Mouse (Mus musculus) myocyte (in vitro differentiated cells): ENCODE measurements at regions not wholly inside any gene's neighbourhood (a gene's known extent, or its start where the extent isn't known, plus 50 kb on each side); places are given as distances from the start of the nearest gene placed in this dataset.

Experiments used
- H3K27me3 ChIP-seq: one replicate; pipeline ENCODE4 v1.6.1; 2011; ENCODE audit not compliant: control insufficient read depth, insufficient read depth, insufficient read length
- H3K36me3 ChIP-seq: one replicate; pipeline ENCODE4 v1.6.1; 2011; ENCODE audit not compliant: control insufficient read depth, insufficient read depth
- H3K4me2 ChIP-seq: one replicate; pipeline ENCODE4 v1.6.1; 2011; ENCODE audit warnings: low read depth, control low read depth
- H3K4me3 ChIP-seq: one replicate; pipeline ENCODE4 v1.5.1; 2011; ENCODE audit warnings: mild to moderate bottlenecking, control low read depth, moderate library complexity
- H3K79me2 ChIP-seq: one replicate; pipeline ENCODE4 v1.6.1; 2011; ENCODE audit not compliant: control insufficient read depth, insufficient read depth
- H3ac ChIP-seq: one replicate; pipeline ENCODE4 v1.6.1; 2011; ENCODE audit not compliant: control insufficient read depth, insufficient read length
- CEBPB ChIP-seq: IDR thresholded peaks from 2 replicates; pipeline ENCODE4 v1.6.1; 2011; ENCODE audit warnings: mild to moderate bottlenecking, moderate library complexity; ENCODE audit not compliant: poor library complexity, insufficient read depth, severe bottlenecking
- E2F4 ChIP-seq: IDR thresholded peaks from one replicate; pipeline ENCODE4 v1.6.1; 2011; ENCODE audit warnings: mild to moderate bottlenecking, control low read depth, moderate library complexity; ENCODE audit not compliant: insufficient read depth
- MAX ChIP-seq: IDR thresholded peaks from one replicate; pipeline ENCODE4 v1.6.1; 2011; ENCODE audit warnings: low read depth, mild to moderate bottlenecking, control low read depth
- MYOD1 ChIP-seq, 3 experiments: IDR thresholded peaks; one replicate each; pipeline ENCODE4 v1.6.1; 2011; ENCODE audit warnings: control low read depth in 2 of 3, low read depth in 2 of 3, mild to moderate bottlenecking in 2 of 3, moderate library complexity in 1 of 3; ENCODE audit not compliant: insufficient read length in 2 of 3, control insufficient read depth in 1 of 3
- MYOG ChIP-seq, 3 experiments: IDR thresholded peaks; one replicate each; pipeline ENCODE4 v1.6.1; 2011; ENCODE audit warnings: control low read depth in 2 of 3, low read depth in 2 of 3, mild to moderate bottlenecking in 2 of 3; ENCODE audit not compliant: insufficient read length in 2 of 3, control insufficient read depth in 1 of 3, insufficient read depth in 1 of 3
- POLR2A ChIP-seq: IDR thresholded peaks from one replicate; pipeline ENCODE4 v1.6.1; 2011; ENCODE audit warnings: low read depth, mild to moderate bottlenecking, control low read depth, moderate library complexity; ENCODE audit not compliant: insufficient read length
- POLR2AphosphoS2 ChIP-seq: IDR thresholded peaks from one replicate; pipeline ENCODE4 v1.6.1; 2011; ENCODE audit warnings: low read depth, control low read depth; ENCODE audit not compliant: insufficient read length
- REST ChIP-seq: IDR thresholded peaks from one replicate; pipeline ENCODE4 v1.6.1; 2011; ENCODE audit warnings: mild to moderate bottlenecking, control low read depth, moderate library complexity; ENCODE audit not compliant: insufficient read depth, insufficient read length
- SRF ChIP-seq: IDR thresholded peaks from one replicate; pipeline ENCODE4 v1.6.1; 2011; ENCODE audit warnings: low read depth; ENCODE audit not compliant: control insufficient read depth, insufficient read length
- TCF12 ChIP-seq: IDR thresholded peaks from one replicate; pipeline ENCODE4 v1.6.1; 2011; ENCODE audit warnings: mild to moderate bottlenecking, control low read depth; ENCODE audit not compliant: poor library complexity, insufficient read depth, severe bottlenecking
- TCF3 ChIP-seq: IDR thresholded peaks from one replicate; pipeline ENCODE4 v1.6.1; 2011; ENCODE audit warnings: low read depth, control low read depth; ENCODE audit not compliant: insufficient read length
- USF1 ChIP-seq: IDR thresholded peaks from one replicate; pipeline ENCODE4 v1.6.1; 2011; ENCODE audit warnings: low read depth, mild to moderate bottlenecking, control low read depth, moderate library complexity

- no peak overlapping the region for H3K4me3 ChIP-seq
- TF ChIP-seq MAX: no peak
- no peak for TF ChIP-seq CEBPB
- TF ChIP-seq MYOG (IDR thresholded peaks at IDR 0.05; ENCODE audit: control insufficient read depth in 1 of 3, insufficient read depth in 1 of 3, insufficient read length in 2 of 3, low read depth in 2 of 3): no peak
- TF ChIP-seq MYOD1 (IDR thresholded peaks at IDR 0.05; ENCODE audit: control insufficient read depth in 1 of 3, insufficient read length in 2 of 3, low read depth in 2 of 3): no peak
- no peak for TF ChIP-seq REST
- no peak for TF ChIP-seq POLR2A
- no peak for TF ChIP-seq TCF12
- TF ChIP-seq SRF: no peak
- TF ChIP-seq USF1: no peak
- TF ChIP-seq E2F4: no peak
- no peak for TF ChIP-seq TCF3
- TF ChIP-seq POLR2AphosphoS2: no peak
- H3K36me3 ChIP-seq: no peaks in the 10 kb centered on the region
These were observed 60.3 kb downstream of the Fzd1 start for GRCm38 (mm10) chr5:4697346-4698095.

GRCm38 (mm10) chr5:4696701-4697100 is 61.1 kb downstream of the Fzd1 start:
- H3K27me3 ChIP-seq: no peaks in the 10 kb centered on the region
- no peak for TF ChIP-seq E2F4
- TF ChIP-seq CEBPB: no peak
- no peak for TF ChIP-seq TCF12

More at GRCm38 (mm10) chr5:4697346-4698095, 60.3 kb downstream of the Fzd1 start:
- Histone ChIP-seq H3K4me2 (no peak overlapping the region), H3ac (no peak overlapping the region), H3K79me2 (no peaks in the 10 kb centered on the region), H3K27me3 (no peaks in the 10 kb centered on the region)

GRCm38 (mm10) chr5:4689130-4689529 is 68.7 kb downstream of the Fzd1 start:
- H3K36me3 ChIP-seq: no peaks in the 10 kb centered on the region
- no peak overlapping the region for H3K4me2 ChIP-seq
- H3K4me3 ChIP-seq: no peak overlapping the region
- H3ac ChIP-seq: no peak overlapping the region
- H3K27me3 ChIP-seq: no peaks in the 10 kb centered on the region
- TF ChIP-seq POLR2A (no peak), E2F4 (no peak), POLR2AphosphoS2 (no peak), TCF12 (no peak), CEBPB (no peak), MYOG (IDR thresholded peaks at IDR 0.05; ENCODE audit: control insufficient read depth in 1 of 3, insufficient read depth in 1 of 3, insufficient read length in 2 of 3, low read depth in 2 of 3) (no peak), MYOD1 (IDR thresholded peaks at IDR 0.05; ENCODE audit: control insufficient read depth in 1 of 3, insufficient read length in 2 of 3, low read depth in 2 of 3) (no peak), REST (no peak), SRF (no peak), TCF3 (no peak), USF1 (no peak), MAX (no peak)
- no peaks in the 10 kb centered on the region for H3K79me2 ChIP-seq

More at GRCm38 (mm10) chr5:4696701-4697100, 61.1 kb downstream of the Fzd1 start:
- no peaks in the 10 kb centered on the region for H3K36me3 ChIP-seq
- H3K4me3 ChIP-seq: no peak overlapping the region
- no peaks in the 10 kb centered on the region for H3K79me2 ChIP-seq
- no peak overlapping the region for H3K4me2 ChIP-seq
- H3ac ChIP-seq: no peak overlapping the region

GRCm38 (mm10) chr5:4675316-4675715 is 82.5 kb downstream of the Fzd1 start:
- Histone ChIP-seq H3K4me3 (no peak overlapping the region), H3K36me3 (no peaks in the 10 kb centered on the region), H3K79me2 (no peaks in the 10 kb centered on the region), H3K27me3 (no peaks in the 10 kb centered on the region), H3ac (no peak overlapping the region), H3K4me2 (no peak overlapping the region)
- TF ChIP-seq CEBPB (no peak), MYOG (IDR thresholded peaks at IDR 0.05; ENCODE audit: control insufficient read depth in 1 of 3, insufficient read depth in 1 of 3, insufficient read length in 2 of 3, low read depth in 2 of 3) (no peak), POLR2AphosphoS2 (no peak), REST (no peak), MYOD1 (IDR thresholded peaks at IDR 0.05; ENCODE audit: control insufficient read depth in 1 of 3, insufficient read length in 2 of 3, low read depth in 2 of 3) (no peak), TCF12 (no peak), POLR2A (no peak), SRF (no peak), USF1 (no peak), E2F4 (no peak), TCF3 (no peak), MAX (no peak)

- no peaks in the 10 kb centered on the region for H3K79me2 ChIP-seq
- no peak overlapping the region for H3K4me2 ChIP-seq
- H3ac ChIP-seq: no peak overlapping the region
- no peak overlapping the region for H3K4me3 ChIP-seq
- no peak for TF ChIP-seq MAX
- TF ChIP-seq MYOG (IDR thresholded peaks at IDR 0.05; ENCODE audit: control insufficient read depth in 1 of 3, insufficient read depth in 1 of 3, insufficient read length in 2 of 3, low read depth in 2 of 3): no peak
- TF ChIP-seq POLR2AphosphoS2: no peak
- no peak for TF ChIP-seq TCF3
- TF ChIP-seq MYOD1 (IDR thresholded peaks at IDR 0.05; ENCODE audit: control insufficient read depth in 1 of 3, insufficient read length in 2 of 3, low read depth in 2 of 3): no peak
- no peak for TF ChIP-seq POLR2A
- TF ChIP-seq E2F4: no peak
- no peak for TF ChIP-seq REST
- TF ChIP-seq CEBPB: no peak
- no peak for TF ChIP-seq TCF12
- TF ChIP-seq SRF: no peak
- no peak for TF ChIP-seq USF1
- H3K36me3 ChIP-seq: no peaks in the 10 kb centered on the region
- H3K27me3 ChIP-seq: no peaks in the 10 kb centered on the region
These were observed 91.5 kb downstream of the Fzd1 start for GRCm38 (mm10) chr5:4666381-4666780.
